Mouse (Mus musculus) gastrocnemius, postnatal 36 days (tissue): ENCODE results near the gene Adamts18. TPM values are rescaled to one million over a fixed set of nuclear protein-coding genes. Genes with fewer than 3 reads are reported as not detected.
A peak's percentile ranks its signal among the peaks of the same experiment; 100 is the strongest.

Source experiments
- DNase-seq, 2 experiments: peaks; one replicate each; pipeline ENCODE4 v3.0.0; 2022
- intact Hi-C: fragments of 180-260 bp; cut with DNase I; formaldehyde crosslinking; loops from one replicate; pipeline ENCODE4 v1.15.1; 2025
- total RNA-seq, 2 experiments: library from RNA; stranded (reverse); gene quantifications; 2 replicates each; pipeline ENCODE4 v1.2.3; 2021

Gene Adamts18
- total RNA-seq, 2 experiments from 2014 or later: 0.05 to 0.26 TPM

DNA sequence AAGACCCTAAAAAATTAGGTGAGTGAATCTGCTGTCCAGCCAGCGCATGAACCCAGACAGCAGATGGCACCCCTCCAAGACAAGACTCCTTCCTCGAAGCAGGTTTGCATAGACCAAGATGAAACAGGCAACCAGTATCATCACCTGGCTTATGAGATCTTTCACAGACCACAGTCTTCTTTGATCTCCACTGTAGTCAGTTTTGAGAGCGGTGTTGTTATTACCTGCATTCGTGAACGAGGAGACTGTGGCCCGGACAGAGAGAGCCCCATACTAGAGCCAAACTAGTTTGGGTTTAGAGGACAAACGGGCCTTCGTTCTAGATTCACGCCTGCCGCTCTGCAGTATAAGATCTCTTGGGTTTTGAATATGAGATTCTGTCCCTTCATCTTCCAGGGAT lies 178.6 kb downstream of the Adamts18 start:
- intact Hi-C loops: loop anchor here (10.0 kb wide), 4 partner anchors 175 to 765 kb away; partner anchors contain the start of genes Adamts18 and Wwox
- DNase-seq: no peak

DNA sequence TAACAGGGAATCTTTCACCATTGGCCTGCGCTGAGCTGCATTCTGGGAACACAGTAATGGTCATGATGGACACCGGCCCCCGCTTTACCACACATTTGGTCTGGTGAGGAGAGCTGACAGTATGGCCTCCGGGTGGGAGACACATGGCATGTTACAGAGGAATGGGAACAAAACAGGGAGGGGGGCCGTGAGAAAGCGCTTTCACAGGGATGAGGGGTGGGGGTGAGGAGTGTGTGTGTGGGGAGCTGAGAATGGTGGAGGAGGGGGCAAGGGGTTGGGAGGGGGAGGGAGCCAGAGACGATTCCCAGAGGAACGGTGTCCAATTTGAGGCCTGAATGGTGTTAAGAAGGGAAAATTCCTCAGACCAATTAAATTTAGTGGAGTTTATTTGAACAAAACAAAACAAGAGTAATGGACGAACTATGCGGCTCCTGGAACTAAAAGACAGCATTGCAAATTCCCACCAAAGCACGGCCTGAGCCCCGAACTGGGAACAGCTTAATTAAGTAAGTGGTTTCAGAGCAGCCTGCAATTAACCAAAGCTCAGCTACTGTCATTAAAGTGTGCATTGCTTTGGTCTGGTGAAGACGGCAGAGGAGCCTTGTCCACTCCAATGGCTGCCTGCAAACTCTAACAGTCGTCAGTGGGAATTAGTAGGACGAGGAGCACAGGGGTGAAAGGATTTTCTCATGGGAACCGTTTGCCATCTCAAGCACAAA lies 181.7 kb downstream of the Adamts18 start:
- DNase-seq: no peak
- intact Hi-C loops: loop anchor here (10.0 kb wide), 4 partner anchors 178 to 768 kb away; partner anchors contain the start of genes Adamts18 and Wwox

DNA sequence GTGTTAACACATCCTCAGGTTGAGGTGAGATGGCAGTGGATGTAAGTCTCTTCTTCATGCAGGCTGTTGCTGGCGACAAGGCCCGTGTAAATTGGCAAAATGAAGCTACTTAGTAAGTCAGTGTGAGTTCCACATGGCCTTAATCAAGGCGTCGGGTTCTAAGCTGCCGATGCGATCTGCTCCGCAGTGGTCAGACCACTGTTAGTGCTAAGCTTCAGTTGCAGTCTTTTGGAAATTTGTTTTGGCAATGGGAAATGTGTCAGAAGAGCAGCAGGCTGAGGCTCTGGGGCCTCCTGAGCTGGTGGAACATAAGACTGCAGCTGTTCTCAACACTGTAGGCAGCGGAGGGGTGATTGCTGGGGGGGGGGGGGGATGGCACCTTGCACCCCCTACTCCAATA lies 182.6 kb downstream of the Adamts18 start:
- no peak for DNase-seq
- intact Hi-C loops: loop anchor here (10.0 kb wide), 4 partner anchors 179 to 769 kb away; partner anchors contain the start of genes Adamts18 and Wwox

DNA sequence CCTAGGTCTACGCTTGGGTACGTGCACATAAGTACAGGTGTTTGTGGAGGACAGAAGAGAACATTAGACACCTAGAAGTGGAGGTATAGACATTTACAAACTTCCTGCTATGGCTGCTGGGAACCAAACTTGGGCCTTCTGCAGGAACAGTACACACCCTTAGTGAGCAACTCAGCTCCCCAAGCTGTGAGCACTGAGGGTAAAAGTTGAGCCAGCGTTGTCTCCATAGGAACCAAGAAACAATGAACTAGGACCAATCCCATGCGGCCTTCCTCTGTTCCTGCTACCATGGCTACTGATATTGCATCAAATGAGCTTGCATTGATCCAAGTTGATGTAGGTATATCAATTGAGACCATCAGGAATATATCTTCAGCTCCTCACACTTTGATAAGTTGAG lies 183.5 kb downstream of the Adamts18 start:
- no peak for DNase-seq
- intact Hi-C loops: loop anchor here (10.0 kb wide), 4 partner anchors 180 to 770 kb away; partner anchors contain the start of genes Adamts18 and Wwox

DNA sequence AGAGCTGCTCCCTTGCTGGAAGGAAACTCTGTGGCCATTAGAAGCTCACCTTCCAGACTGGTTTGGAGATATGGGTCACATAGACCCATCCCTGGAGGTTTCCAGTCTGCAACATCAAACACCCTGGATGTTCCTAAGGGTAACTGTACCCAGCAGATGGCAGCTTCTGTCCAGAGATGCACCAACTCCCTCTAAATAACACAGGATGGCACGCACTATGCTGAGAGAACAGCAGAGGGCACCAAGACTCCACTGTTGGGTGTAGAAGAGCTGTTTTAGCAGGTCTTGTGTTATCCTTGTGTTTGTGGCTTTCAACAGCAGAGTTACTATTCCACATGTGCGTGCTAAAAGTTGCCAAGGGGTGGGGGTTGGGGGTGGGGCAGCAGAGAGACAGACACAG lies 184.0 kb downstream of the Adamts18 start:
- intact Hi-C loops: loop anchor here (1.0 to 10.0 kb wide), 5 partner anchors 180 to 770 kb away; partner anchors contain the start of genes Adamts18 and Wwox
- DNase-seq: peak; percentile 60 to 73

DNA sequence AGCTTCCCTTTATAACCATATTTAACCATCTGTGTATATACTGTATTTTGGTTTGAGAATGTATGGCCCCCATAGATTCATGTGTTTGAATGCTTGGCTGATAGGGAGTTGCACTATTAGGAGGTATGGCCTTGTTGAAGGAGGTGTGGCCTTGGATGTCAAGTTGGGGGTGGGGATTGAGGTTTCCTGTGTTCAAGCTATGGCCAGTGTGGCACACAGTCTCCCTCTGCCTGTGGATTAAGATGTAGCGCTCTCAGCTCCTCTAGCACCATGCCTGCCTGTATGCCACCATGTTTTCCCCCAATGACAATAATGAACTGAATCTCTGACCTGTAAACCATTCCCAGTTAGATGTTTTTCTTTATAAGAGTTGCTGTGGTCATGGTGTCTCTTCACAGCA lies 188.4 kb downstream of the Adamts18 start:
- no peak for DNase-seq
- intact Hi-C loops: loop anchor here (10.0 kb wide), 4 partner anchors 185 to 775 kb away; partner anchors contain the start of genes Adamts18 and Wwox

DNA sequence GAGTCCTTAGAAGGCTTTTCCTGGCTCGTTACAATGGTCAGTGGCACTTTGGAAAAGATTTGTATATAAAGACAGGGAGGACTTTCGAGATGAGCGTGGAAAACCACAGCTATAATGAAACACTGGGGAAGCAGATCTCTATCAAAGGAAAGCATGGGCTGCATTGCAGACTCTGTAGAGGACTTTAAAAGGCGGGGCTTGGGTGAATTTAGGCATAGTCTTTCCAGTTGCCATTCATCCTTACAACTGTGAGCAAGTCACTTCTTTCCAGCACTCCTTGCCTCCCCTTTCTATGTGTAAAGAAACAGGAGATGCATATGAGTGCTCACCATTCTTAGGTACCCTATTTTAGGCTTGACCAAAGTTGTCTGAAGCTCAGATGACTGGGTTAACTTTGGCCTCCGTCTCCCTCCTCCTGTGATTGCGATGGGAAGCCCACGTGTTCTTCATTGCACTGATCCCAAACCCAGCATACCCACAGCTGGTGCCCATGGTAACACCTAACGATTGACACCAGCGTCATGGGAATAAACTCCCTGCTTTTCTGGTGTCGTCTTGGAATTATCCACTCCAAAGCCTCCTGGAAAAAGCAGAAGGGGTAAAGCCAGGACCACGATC lies 191.7 kb downstream of the Adamts18 start:
- intact Hi-C loops: no loop called here

DNA sequence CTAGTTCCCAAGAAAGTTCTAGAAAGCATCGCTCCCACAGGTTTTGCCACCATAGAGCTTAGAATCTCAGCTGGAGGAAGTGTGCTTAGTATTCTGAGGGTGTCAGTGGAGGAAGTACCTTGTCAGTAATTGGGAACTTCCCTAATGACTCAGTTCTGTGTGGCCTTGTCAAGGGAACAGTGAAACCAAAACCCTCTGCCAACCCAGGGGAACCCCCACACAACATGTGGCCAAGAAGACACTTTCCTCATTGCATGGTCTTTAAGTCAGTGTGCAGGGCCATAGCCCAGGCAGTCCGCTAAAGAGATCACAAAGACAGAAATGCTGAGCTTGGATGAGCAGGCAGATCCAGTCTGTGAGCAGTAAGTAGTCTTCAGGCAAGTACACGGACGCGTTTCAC lies 192.4 kb downstream of the Adamts18 start:
- intact Hi-C loops: no loop called here
- DNase-seq: no peak

More for the DNA sequence above, 191.7 kb downstream of the Adamts18 start:
- no peak for DNase-seq

DNA sequence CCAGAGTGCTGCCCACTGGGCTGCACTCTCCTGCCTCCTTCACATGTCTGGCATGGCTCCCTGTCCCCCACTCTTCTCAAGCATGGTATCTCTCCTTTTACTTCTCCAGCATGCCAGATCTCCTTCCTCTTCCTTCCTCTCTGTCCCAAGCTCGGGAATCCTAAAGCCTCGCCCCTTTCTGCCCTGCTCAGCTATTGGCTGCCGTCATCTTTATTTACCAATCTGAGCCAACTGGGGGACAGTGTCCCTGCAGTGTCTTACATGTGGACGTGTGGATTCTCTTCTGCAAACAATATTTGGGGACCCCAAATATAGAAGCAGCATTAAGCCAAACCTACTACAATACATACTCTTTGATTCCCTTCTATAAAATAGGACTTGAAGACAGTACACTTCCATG lies 195.4 kb downstream of the Adamts18 start:
- DNase-seq: no peak
- intact Hi-C loops: no loop called here

DNA sequence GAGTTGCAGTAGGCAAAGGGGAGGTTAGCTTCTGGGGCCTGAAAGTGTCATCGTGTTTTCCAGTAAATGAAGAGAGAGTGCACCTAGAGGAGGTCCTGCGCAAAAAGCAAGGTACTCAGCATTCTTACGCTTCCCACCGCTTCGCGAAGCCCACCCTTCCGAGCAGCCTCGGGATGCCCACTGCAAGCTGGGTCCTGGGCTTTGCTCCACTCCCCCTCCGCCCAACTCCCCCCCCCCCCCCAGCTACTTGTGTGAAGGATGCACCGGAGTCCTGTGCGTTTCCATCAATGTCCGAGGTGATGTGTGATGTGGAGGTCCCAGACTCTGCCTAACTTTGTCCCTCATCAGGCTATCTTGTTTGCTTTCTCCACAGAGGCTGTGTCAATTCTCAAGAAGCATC lies 196.1 kb downstream of the Adamts18 start:
- intact Hi-C loops: no loop called here
- DNase-seq: no peak

Other genes starting within 250 kb of the Adamts18 start
- gene Mon1b, start 213.2 kb downstream of the Adamts18 start, total RNA-seq: 1 to 10 TPM; 2.4 to 3.3 TPM
- gene Syce1l, start 205.5 kb downstream of the Adamts18 start, total RNA-seq: not detected